Mouse (Mus musculus): ENCODE measurements around the gene Tbx21. TPM values are rescaled to one million over a fixed set of nuclear protein-coding genes. Genes with fewer than 3 reads are reported as not detected.
A peak's percentile ranks its signal among the peaks of the same experiment; 100 is the strongest.

Tbx21 gene
- polyA plus RNA-seq, 1 experiment from 2014 or later = 0.15 TPM

GRCm38 (mm10) chr11:97112519-97113125, 2.5 kb downstream of the Tbx21 start:
- Histone ChIP-seq H3K9ac (no peak overlapping the region), H3K36me3 (no peaks in the 10 kb centered on the region), H3K4me2 (replicated peaks) (no peak overlapping the region), H3K27ac (replicated peaks) (no peak overlapping the region), H3K4me3 (replicated peaks) (no peak overlapping the region), H3K4me1 (peaks cover 19% of the 10 kb centered on the region), H3K27me3 (peaks cover 55% of the 10 kb centered on the region), H3K9me3 (replicated peaks) (no peaks in the 10 kb centered on the region)
- 80% methylated on average over 9 of the region's 9 CpGs for WGBS
- ATAC-seq (ENCODE audit: insufficient number of reproducible peaks, low FRiP score, low TSS enrichment, low read depth) = no peak

GRCm38 (mm10) chr11:97108976-97109375, 6.2 kb downstream of the Tbx21 start:
- H3K4me1 ChIP-seq = no peaks in the 10 kb centered on the region; the same call in 1 of the 2 replicates
- H3K4me2 ChIP-seq (replicated peaks) = no peak overlapping the region
- H3K9me3 ChIP-seq (replicated peaks) = no peaks in the 10 kb centered on the region
- no peak for ATAC-seq (ENCODE audit: insufficient number of reproducible peaks, low FRiP score, low TSS enrichment, low read depth)
- H3K4me3 ChIP-seq (replicated peaks) = no peak overlapping the region
- H3K9ac ChIP-seq = no peak overlapping the region
- no peak overlapping the region for H3K27ac ChIP-seq (replicated peaks)
- H3K36me3 ChIP-seq = no peaks in the 10 kb centered on the region
- peaks cover 19% of the 10 kb centered on the region for H3K27me3 ChIP-seq
- 73% methylated on average over 16 of the region's 16 CpGs for WGBS

- no peak overlapping the region for H3K4me2 ChIP-seq (replicated peaks)
- H3K9ac ChIP-seq = no peak overlapping the region
- H3K9me3 ChIP-seq (replicated peaks) = no peaks in the 10 kb centered on the region
- 88% methylated on average over 9 of the region's 9 CpGs for WGBS
- no peaks in the 10 kb centered on the region for H3K36me3 ChIP-seq
- no peak overlapping the region for H3K27ac ChIP-seq (replicated peaks)
- peaks cover 21% of the 10 kb centered on the region for H3K27me3 ChIP-seq
- no peak for ATAC-seq (ENCODE audit: insufficient number of reproducible peaks, low FRiP score, low TSS enrichment, low read depth)
- H3K4me1 ChIP-seq = no peaks in the 10 kb centered on the region
- no peak overlapping the region for H3K4me3 ChIP-seq (replicated peaks)
These were observed 11.0 kb downstream of the Tbx21 start for GRCm38 (mm10) chr11:97104091-97104483.

- Histone ChIP-seq H3K4me2 (replicated peaks) (no peak overlapping the region), H3K27me3 (peaks cover 28% of the 10 kb centered on the region), H3K9ac (no peak overlapping the region), H3K36me3 (no peaks in the 10 kb centered on the region), H3K9me3 (replicated peaks) (no peaks in the 10 kb centered on the region), H3K4me1 (no peaks in the 10 kb centered on the region), H3K27ac (replicated peaks) (no peak overlapping the region), H3K4me3 (replicated peaks) (no peak overlapping the region)
- 93% methylated on average over 10 of the region's 10 CpGs for WGBS
- no peak for ATAC-seq (ENCODE audit: insufficient number of reproducible peaks, low FRiP score, low TSS enrichment, low read depth)
These were observed 11.7 kb downstream of the Tbx21 start for GRCm38 (mm10) chr11:97103163-97104090.

GRCm38 (mm10) chr11:97101722-97102121, 13.4 kb downstream of the Tbx21 start:
- Histone ChIP-seq H3K36me3 (no peaks in the 10 kb centered on the region), H3K4me3 (replicated peaks) (no peak overlapping the region), H3K9me3 (replicated peaks) (no peaks in the 10 kb centered on the region), H3K4me1 (no peaks in the 10 kb centered on the region), H3K4me2 (replicated peaks) (no peak overlapping the region), H3K27me3 (peaks cover 44% of the 10 kb centered on the region), H3K27ac (replicated peaks) (no peak overlapping the region), H3K9ac (no peak overlapping the region)
- ATAC-seq (ENCODE audit: insufficient number of reproducible peaks, low FRiP score, low TSS enrichment, low read depth) = no peak
- WGBS = 14% methylated on average over 9 of the region's 9 CpGs

- no peaks in the 10 kb centered on the region for H3K36me3 ChIP-seq
- H3K4me1 ChIP-seq = no peaks in the 10 kb centered on the region
- no peak overlapping the region for H3K9ac ChIP-seq
- peaks cover 45% of the 10 kb centered on the region for H3K27me3 ChIP-seq
- H3K4me2 ChIP-seq (replicated peaks) = no peak overlapping the region
- H3K4me3 ChIP-seq (replicated peaks) = no peak overlapping the region
- ATAC-seq (ENCODE audit: insufficient number of reproducible peaks, low FRiP score, low TSS enrichment, low read depth) = no peak
- 21% methylated on average over 18 of the region's 18 CpGs for WGBS
- no peaks in the 10 kb centered on the region for H3K9me3 ChIP-seq (replicated peaks)
- H3K27ac ChIP-seq (replicated peaks) = no peak overlapping the region
These were observed 16.3 kb downstream of the Tbx21 start for GRCm38 (mm10) chr11:97098791-97099190.

GRCm38 (mm10) chr11:97094600-97094999, 20.5 kb downstream of the Tbx21 start:
- Histone ChIP-seq H3K4me1 (no peaks in the 10 kb centered on the region), H3K27me3 (peaks cover 33% of the 10 kb centered on the region), H3K36me3 (no peaks in the 10 kb centered on the region), H3K4me2 (replicated peaks) (no peak overlapping the region), H3K4me3 (replicated peaks) (no peak overlapping the region), H3K9me3 (replicated peaks) (no peaks in the 10 kb centered on the region), H3K9ac (no peak overlapping the region), H3K27ac (replicated peaks) (no peak overlapping the region)
- no peak for ATAC-seq (ENCODE audit: insufficient number of reproducible peaks, low FRiP score, low TSS enrichment, low read depth)
- 62% methylated on average over 2 of the region's 2 CpGs for WGBS

GRCm38 (mm10) chr11:97086365-97086764, 28.8 kb downstream of the Tbx21 start:
- Histone ChIP-seq H3K9me3 (replicated peaks) (0 out of 2 replicates have a peak, but pooled peaks cover 5% of the 10 kb centered on the region), H3K4me2 (replicated peaks) (no peak overlapping the region), H3K27ac (replicated peaks) (no peak overlapping the region), H3K9ac (no peak overlapping the region), H3K4me1 (peaks cover 13% of the 10 kb centered on the region), H3K4me3 (replicated peaks) (no peak overlapping the region), H3K27me3 (0 out of 2 replicates have a peak, but pooled peaks cover 6% of the 10 kb centered on the region), H3K36me3 (no peaks in the 10 kb centered on the region)
- ATAC-seq (ENCODE audit: insufficient number of reproducible peaks, low FRiP score, low TSS enrichment, low read depth) = no peak
- 68% methylated on average over 6 of the region's 6 CpGs for WGBS

GRCm38 (mm10) chr11:97084821-97085505, 30.2 kb downstream of the Tbx21 start:
- Histone ChIP-seq H3K4me2 (replicated peaks) (no peak overlapping the region), H3K9ac (no peak overlapping the region), H3K27me3 (0 out of 2 replicates have a peak, but pooled peaks cover 6% of the 10 kb centered on the region), H3K4me3 (replicated peaks) (no peak overlapping the region), H3K4me1 (peaks cover 13% of the 10 kb centered on the region), H3K27ac (replicated peaks) (no peak overlapping the region), H3K36me3 (no peaks in the 10 kb centered on the region), H3K9me3 (replicated peaks) (0 out of 2 replicates have a peak, but pooled peaks cover 5% of the 10 kb centered on the region)
- 81% methylated on average over 15 of the region's 15 CpGs for WGBS
- ATAC-seq (ENCODE audit: insufficient number of reproducible peaks, low FRiP score, low TSS enrichment, low read depth) = no peak

- H3K36me3 ChIP-seq = no peaks in the 10 kb centered on the region
- H3K27me3 ChIP-seq = 0 out of 2 replicates have a peak, but pooled peaks cover 6% of the 10 kb centered on the region
- no peak overlapping the region for H3K27ac ChIP-seq (replicated peaks)
- no peak for ATAC-seq (ENCODE audit: insufficient number of reproducible peaks, low FRiP score, low TSS enrichment, low read depth)
- peaks cover 13% of the 10 kb centered on the region for H3K4me1 ChIP-seq
- no peak overlapping the region for H3K4me3 ChIP-seq (replicated peaks)
- H3K9ac ChIP-seq = no peak overlapping the region
- H3K9me3 ChIP-seq (replicated peaks) = no peaks in the 10 kb centered on the region
- 20% methylated on average over 22 of the region's 22 CpGs for WGBS
- peak overlapping the region; percentile 27 for H3K4me2 ChIP-seq (replicated peaks)
These were observed 31.6 kb downstream of the Tbx21 start for GRCm38 (mm10) chr11:97083401-97084140.
